Mouse (Mus musculus): ENCODE measurements around the gene Mapk7. TPM values are rescaled to one million over a fixed set of nuclear protein-coding genes. Genes with fewer than 3 reads are reported as not detected.

Mapk7 gene
- 10 to 100 TPM; 21.5 to 22.3 TPM for polyA plus RNA-seq (2017; shearing (Covaris generic))

DNA sequence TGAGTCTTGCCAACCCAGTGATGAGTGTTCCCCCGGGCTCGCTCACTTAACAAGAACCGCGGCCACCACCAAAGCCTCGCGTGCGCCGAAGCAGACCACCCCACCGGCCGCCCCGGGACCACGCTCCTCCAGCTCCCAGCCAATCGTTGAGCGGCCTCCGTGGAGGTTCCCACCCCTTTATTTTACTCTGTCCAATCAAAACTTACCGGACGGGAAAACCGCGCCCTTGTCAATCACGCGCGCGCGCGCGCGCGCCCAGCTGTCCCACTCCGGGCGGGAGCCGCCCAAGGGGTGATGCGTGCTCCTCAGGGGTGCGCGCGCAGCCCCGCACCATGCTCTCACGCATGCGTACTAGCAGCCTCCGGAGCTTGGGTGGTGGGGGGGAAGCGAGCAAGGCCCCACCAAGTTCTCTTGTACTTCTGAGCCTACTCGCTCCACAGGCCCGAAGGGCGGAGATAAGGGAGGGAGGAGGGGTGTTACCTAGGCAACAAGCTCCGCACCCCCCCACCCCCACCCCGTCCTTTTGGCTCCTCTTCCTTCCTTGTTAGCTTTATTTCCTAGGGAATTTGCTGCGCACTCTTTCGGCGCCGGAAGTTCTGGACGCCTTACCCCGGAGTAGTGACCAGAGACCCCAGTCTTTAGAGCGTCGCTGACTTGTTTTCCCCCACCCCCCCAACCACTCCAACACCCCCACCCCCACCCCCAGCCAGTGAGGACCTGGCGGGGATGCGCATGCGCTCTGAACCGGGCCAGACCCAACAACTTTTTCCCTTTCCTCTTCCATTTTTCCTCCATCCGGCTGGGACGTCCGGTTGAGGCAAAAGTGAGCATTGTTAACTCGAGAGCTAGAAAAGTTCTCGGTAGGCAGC, at the start of gene Mapk7:
Mapk7 (minus strand) TSS at position 278 of the 869 bp plus-strand sequence.

DNA sequence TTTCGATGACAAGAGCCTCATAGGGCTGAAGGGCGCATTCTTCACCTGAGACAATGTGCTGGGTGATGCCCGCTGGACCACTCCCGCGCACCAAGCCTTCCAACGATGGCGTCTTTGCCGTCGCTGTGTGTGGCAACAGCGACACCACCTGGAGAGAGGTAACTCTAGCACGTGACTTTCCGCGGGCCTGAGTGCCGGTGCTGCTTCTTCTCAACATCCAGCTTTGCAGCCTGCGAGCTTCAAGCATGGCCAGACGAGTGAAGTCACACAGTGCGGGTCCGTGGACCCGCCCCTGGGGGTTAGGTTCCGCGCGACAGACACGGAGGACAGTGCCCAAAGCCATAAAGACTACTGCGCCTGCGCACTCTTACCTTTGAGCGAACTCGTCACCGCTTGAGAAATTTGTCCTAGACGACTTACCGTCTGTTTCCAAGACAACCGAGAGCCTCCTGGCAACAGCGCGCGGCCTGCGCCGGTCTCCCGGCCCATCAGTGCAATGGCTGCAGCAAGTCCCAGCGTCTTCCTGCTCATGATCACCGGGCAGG, 10.6 kb upstream of the Mapk7 start, which contains the start of gene B9d1:
B9d1 (plus strand) TSS at position 432 of the 545 bp plus-strand sequence.

DNA sequence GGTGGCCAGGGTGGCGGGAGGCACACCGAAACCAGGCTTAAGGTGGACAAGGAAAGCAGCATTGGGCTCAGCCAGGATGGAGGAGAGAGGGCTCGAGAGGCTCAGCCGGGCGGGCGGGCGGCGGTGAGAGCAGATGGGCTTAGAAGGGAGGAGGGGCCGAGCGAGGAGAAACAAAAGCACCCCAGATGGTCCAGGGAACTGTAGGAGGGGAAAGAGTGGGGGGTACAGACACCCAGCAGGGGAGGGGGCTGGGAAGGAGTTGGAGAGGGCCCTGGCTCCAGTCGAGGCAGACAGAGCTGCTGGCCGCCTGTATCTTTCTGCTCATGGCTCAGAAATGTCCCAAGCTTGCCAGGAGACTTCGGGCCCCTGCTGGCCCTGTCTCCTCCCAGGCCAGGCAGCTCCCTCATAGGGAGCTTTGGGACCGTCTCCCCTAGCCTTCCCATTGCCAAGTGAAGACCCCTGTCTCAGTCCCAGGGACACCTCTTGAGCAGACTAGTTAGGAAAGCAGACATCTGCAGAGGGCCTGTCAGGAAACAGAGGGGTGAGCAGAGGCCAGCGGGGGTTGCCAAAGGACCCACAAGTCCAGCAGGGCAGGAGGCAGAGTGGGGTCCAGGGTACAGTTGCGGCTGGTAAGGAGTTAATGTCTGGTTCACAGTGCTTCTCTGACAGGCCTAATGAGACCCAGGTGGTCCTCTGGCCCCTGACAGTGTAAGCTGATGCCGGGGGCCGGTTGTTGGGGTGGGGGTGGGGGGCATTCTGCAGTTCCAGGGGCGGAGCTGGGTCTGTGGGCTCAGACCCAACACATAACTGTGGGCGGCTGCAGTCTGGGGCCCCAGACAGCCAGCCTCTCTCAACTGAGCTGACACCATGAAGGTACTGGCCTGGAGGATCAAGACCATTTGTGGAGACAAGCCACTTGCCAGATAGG, 9.3 kb downstream of the Mapk7 start, which contains the start of gene Mfap4:
Mfap4 (plus strand) TSS at position 819 of the 928 bp plus-strand sequence.

Other genes starting within 250 kb of the Mapk7 start
- 10 to 100 TPM; 33.2 to 46.5 TPM for gene Aldh3a2, start 226.9 kb downstream of the Mapk7 start, polyA plus RNA-seq (2017; shearing (Covaris generic))
- gene Slc47a2, start 151.5 kb downstream of the Mapk7 start, polyA plus RNA-seq (2017; shearing (Covaris generic)): not detected
- under 1 TPM in 1 of 2 experiments, not detected in 1; 0.17 TPM for gene Slc47a1, start 116.1 kb downstream of the Mapk7 start, polyA plus RNA-seq (2017; shearing (Covaris generic))
- gene Rnf112, start 40.3 kb downstream of the Mapk7 start, polyA plus RNA-seq (2017; shearing (Covaris generic)): not detected
- gene Mfap4, start 9.0 kb downstream of the Mapk7 start, polyA plus RNA-seq (2017; shearing (Covaris generic)): not detected
- gene B9d1, start 10.7 kb upstream of the Mapk7 start, polyA plus RNA-seq (2017; shearing (Covaris generic)): 1 to 10 TPM; 2.0 to 2.8 TPM
- gene Epn2, start 85.3 kb upstream of the Mapk7 start, polyA plus RNA-seq (2017; shearing (Covaris generic)): under 1 TPM; 0.27 to 0.95 TPM
- gene Grap, start 158.9 kb upstream of the Mapk7 start, polyA plus RNA-seq (2017; shearing (Covaris generic)): 100 to 1,000 TPM; 260 to 350 TPM
- gene Fam83g, start 189.7 kb upstream of the Mapk7 start, polyA plus RNA-seq (2017; shearing (Covaris generic)): 1 to 10 TPM; 1.3 to 6.1 TPM
- gene Slc5a10, start 226.4 kb upstream of the Mapk7 start, polyA plus RNA-seq (2017; shearing (Covaris generic)): under 1 TPM in 1 of 2 experiments, not detected in 1; 0.10 TPM

Data from activated CD4-positive, CD25-positive, alpha-beta regulatory T cell (primary cell).